Comparison of ENCODE assay signal across 21 mouse cellular contexts in the genomic region with DNA sequence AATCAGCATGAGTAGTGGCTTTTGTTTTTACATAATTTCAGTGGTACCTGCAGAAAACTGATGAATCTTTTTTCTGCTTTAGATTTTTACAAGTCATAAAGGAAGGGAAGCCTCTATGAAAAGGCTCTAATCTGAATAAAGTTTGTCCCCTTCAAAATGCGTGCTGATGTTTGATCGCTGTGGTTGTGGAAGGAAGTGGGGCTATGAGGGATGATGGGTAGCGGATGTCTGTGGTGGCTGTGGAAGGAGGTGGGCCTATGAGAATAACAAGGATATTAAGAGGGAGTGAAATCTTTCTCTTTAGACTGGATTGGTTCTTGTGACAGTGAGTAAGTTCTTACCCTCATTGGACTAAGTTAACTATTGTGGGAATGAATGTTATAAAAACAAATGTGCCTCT. TPM values are rescaled to one million over a fixed set of nuclear protein-coding genes. Genes with fewer than 3 reads are reported as not detected.
DNase-seq lines count a peak whose midpoint lies in the region; ATAC-seq lines count a peak whose summit lies in the region.
"Had no signal": no experiment of that assay in that cellular context is flagged by ENCODE, and none has a peak within 500 bp of the region (broad histone marks: within the 10 kb centered on the region; RNA-seq: fewer than 3 reads in every experiment).

No protein-coding gene starts in this region.

- intact Hi-C loops in left cerebral cortex, postnatal 36 days (cut with DNase I) = no loop called here
- intact Hi-C loops in heart, postnatal 36 days (cut with DNase I) = no loop called here

- ATAC-seq in granulocyte monocyte progenitor cell, adult 5-6 weeks (replicated peaks; ENCODE audit: poor library complexity, severe bottlenecking) = peak; percentile 30; the same call in 1 of the 2 replicates
- peak; percentile 60 for ATAC-seq in megakaryocyte progenitor cell, adult 5-6 weeks (replicated peaks; ENCODE audit: poor library complexity)
- ATAC-seq: forebrain, embryonic 13.5 days; forebrain, postnatal 0 days; hindbrain, postnatal 0 days; Patski had no signal

- peak; percentile 86 for DNase-seq in 416B (ENCODE audit: low read depth)
- DNase-seq in CD4-positive helper T cell, adult 2 months (ENCODE audit: low read depth, low spot score) = peak; percentile 10
- no peak for DNase-seq in spleen, postnatal 36 days (ENCODE audit: low spot score in 2 of 2)
- DNase-seq in left cerebral cortex, postnatal 36 days (ENCODE audit: low spot score in 2 of 2) = no peak
- no peak for DNase-seq in heart, postnatal 36 days
- DNase-seq: adrenal gland, adult 2 months; adrenal gland, postnatal 14 days; cerebellum, adult 11 months; cerebellum, adult 2 months; cerebellum, adult 9-11 months; cerebellum, postnatal 36 days; forebrain, postnatal 0 days; gastrocnemius, adult 2 months; gastrocnemius, postnatal 14 days; heart, adult 2 months; kidney, adult 18-20 months had no signal

RNA-seq across cellular contexts. Expression of a gene that starts 23.0 kb away (rescaled TPM):
- total RNA-seq in granulocyte monocyte progenitor cell, adult 5-6 weeks (2014; fragmentation: Nextera tagmentation) = 0.34 TPM in 1 of 2 replicates, not detected in the other
- total RNA-seq in granulocyte monocyte progenitor cell, adult 5-6 weeks (2017) = 1.8 and 2.7 TPM in 2 replicates
- total RNA-seq in megakaryocyte progenitor cell, adult 5-6 weeks (2015) = 0.46 and 1.8 TPM in 2 replicates
- 0.12 and 0.68 TPM in 2 replicates for total RNA-seq in megakaryocyte progenitor cell, adult 5-6 weeks (2017)
- 10 to 100 TPM; 74.6 to 75.0 TPM for total RNA-seq in left cerebral cortex, postnatal 36 days (2021)
- total RNA-seq in heart, postnatal 36 days (2021) = 10 to 100 TPM; 38.0 to 48.5 TPM

Comparison
In these comparisons a context has a peak if more than half of its experiments do, and no peak if none do; other contexts are left out.
1. DNase-seq: peak in 416B (single experiment) and CD4-positive helper T cell, adult 2 months (single experiment); none in spleen, postnatal 36 days (0 of 2), left cerebral cortex, postnatal 36 days (0 of 2) and heart, postnatal 36 days (0 of 2).
2. RNA of a gene that starts 23.0 kb away (total RNA-seq): 74.6 to 75.0 TPM in left cerebral cortex, postnatal 36 days and 38.0 to 48.5 TPM in heart, postnatal 36 days; 0.34 to 2.7 TPM in granulocyte monocyte progenitor cell, adult 5-6 weeks and 0.12 to 1.8 TPM in megakaryocyte progenitor cell, adult 5-6 weeks; every median in the first group is over 10 times any median in the second.